Mouse (Mus musculus) myocyte (in vitro differentiated cells): ENCODE results near the gene Cntnap1. TPM values are rescaled to one million over a fixed set of nuclear protein-coding genes. Genes with fewer than 3 reads are reported as not detected.
A peak's percentile ranks its signal among the peaks of the same experiment; 100 is the strongest.

Experiments
- H3K27me3 ChIP-seq: one replicate; pipeline ENCODE4 v1.6.1; 2011; ENCODE audit not compliant: control insufficient read depth, insufficient read depth, insufficient read length
- H3K36me3 ChIP-seq: one replicate; pipeline ENCODE4 v1.6.1; 2011; ENCODE audit not compliant: control insufficient read depth, insufficient read depth
- H3K4me2 ChIP-seq: one replicate; pipeline ENCODE4 v1.6.1; 2011; ENCODE audit warnings: low read depth, control low read depth
- H3K4me3 ChIP-seq: one replicate; pipeline ENCODE4 v1.5.1; 2011; ENCODE audit warnings: mild to moderate bottlenecking, control low read depth, moderate library complexity
- H3K79me2 ChIP-seq: one replicate; pipeline ENCODE4 v1.6.1; 2011; ENCODE audit not compliant: control insufficient read depth, insufficient read depth
- H3ac ChIP-seq: one replicate; pipeline ENCODE4 v1.6.1; 2011; ENCODE audit not compliant: control insufficient read depth, insufficient read length
- CEBPB ChIP-seq: IDR thresholded peaks from 2 replicates; pipeline ENCODE4 v1.6.1; 2011; ENCODE audit warnings: mild to moderate bottlenecking, moderate library complexity; ENCODE audit not compliant: poor library complexity, insufficient read depth, severe bottlenecking
- E2F4 ChIP-seq: IDR thresholded peaks from one replicate; pipeline ENCODE4 v1.6.1; 2011; ENCODE audit warnings: mild to moderate bottlenecking, control low read depth, moderate library complexity; ENCODE audit not compliant: insufficient read depth
- MAX ChIP-seq: IDR thresholded peaks from one replicate; pipeline ENCODE4 v1.6.1; 2011; ENCODE audit warnings: low read depth, mild to moderate bottlenecking, control low read depth
- MYOD1 ChIP-seq, 3 experiments: IDR thresholded peaks; one replicate each; pipeline ENCODE4 v1.6.1; 2011; ENCODE audit warnings: control low read depth in 2 of 3, low read depth in 2 of 3, mild to moderate bottlenecking in 2 of 3, moderate library complexity in 1 of 3; ENCODE audit not compliant: insufficient read length in 2 of 3, control insufficient read depth in 1 of 3
- MYOG ChIP-seq, 3 experiments: IDR thresholded peaks; one replicate each; pipeline ENCODE4 v1.6.1; 2011; ENCODE audit warnings: control low read depth in 2 of 3, low read depth in 2 of 3, mild to moderate bottlenecking in 2 of 3; ENCODE audit not compliant: insufficient read length in 2 of 3, control insufficient read depth in 1 of 3, insufficient read depth in 1 of 3
- POLR2A ChIP-seq: IDR thresholded peaks from one replicate; pipeline ENCODE4 v1.6.1; 2011; ENCODE audit warnings: low read depth, mild to moderate bottlenecking, control low read depth, moderate library complexity; ENCODE audit not compliant: insufficient read length
- POLR2AphosphoS2 ChIP-seq: IDR thresholded peaks from one replicate; pipeline ENCODE4 v1.6.1; 2011; ENCODE audit warnings: low read depth, control low read depth; ENCODE audit not compliant: insufficient read length
- REST ChIP-seq: IDR thresholded peaks from one replicate; pipeline ENCODE4 v1.6.1; 2011; ENCODE audit warnings: mild to moderate bottlenecking, control low read depth, moderate library complexity; ENCODE audit not compliant: insufficient read depth, insufficient read length
- SRF ChIP-seq: IDR thresholded peaks from one replicate; pipeline ENCODE4 v1.6.1; 2011; ENCODE audit warnings: low read depth; ENCODE audit not compliant: control insufficient read depth, insufficient read length
- TCF12 ChIP-seq: IDR thresholded peaks from one replicate; pipeline ENCODE4 v1.6.1; 2011; ENCODE audit warnings: mild to moderate bottlenecking, control low read depth; ENCODE audit not compliant: poor library complexity, insufficient read depth, severe bottlenecking
- TCF3 ChIP-seq: IDR thresholded peaks from one replicate; pipeline ENCODE4 v1.6.1; 2011; ENCODE audit warnings: low read depth, control low read depth; ENCODE audit not compliant: insufficient read length
- USF1 ChIP-seq: IDR thresholded peaks from one replicate; pipeline ENCODE4 v1.6.1; 2011; ENCODE audit warnings: low read depth, mild to moderate bottlenecking, control low read depth, moderate library complexity
- polyA plus RNA-seq: library from polyadenylated mRNA; unstranded; fragments of >200 nt; fragmentation: generic; extraction: Trizol; gene quantifications from one replicate; pipeline ENCODE4 v1.2.1, GENCODE M21; 2012; ENCODE audit warnings: missing spikeins

Gene Cntnap1
- polyA plus RNA-seq, 1 experiment, result 1.3 TPM

DNA sequence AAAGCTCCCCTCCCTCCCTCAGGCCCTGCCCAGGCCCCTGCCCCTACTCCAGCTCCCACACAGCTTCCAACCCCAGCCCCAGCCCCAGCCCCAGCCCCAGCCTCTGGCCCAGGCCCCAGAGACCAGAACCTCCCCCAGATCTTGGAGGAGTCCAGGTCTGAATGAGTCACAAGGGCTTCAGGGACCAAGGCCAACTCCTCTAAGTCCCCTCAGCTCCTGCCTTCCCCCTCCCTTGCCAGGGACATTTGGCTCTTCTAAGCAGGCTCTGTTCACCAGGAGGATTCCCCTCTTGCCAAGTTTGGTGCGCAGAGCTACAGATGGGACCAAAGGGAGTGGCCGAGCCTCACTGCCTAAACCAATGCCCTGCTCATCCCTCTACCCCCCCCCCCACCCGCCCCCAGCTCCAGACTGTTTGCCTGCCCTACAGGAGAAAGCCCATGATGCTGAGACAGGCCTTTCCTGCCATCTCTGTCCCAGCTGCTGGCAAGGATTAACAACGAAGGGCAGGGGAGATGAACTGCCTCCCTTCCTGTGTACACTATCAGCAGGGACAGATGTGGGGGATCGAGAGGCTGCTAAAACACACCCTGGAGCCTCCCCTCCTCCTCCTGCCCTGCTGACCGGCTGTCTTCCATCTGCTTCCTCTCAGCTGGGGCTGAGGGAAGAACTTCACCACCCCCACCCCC, 19.3 kb downstream of the Cntnap1 start:
- H3K27me3 ChIP-seq, result no peaks in the 10 kb centered on the region
- no peak overlapping the region for H3ac ChIP-seq
- H3K36me3 ChIP-seq, result no peaks in the 10 kb centered on the region
- H3K79me2 ChIP-seq, result no peaks in the 10 kb centered on the region
- TF ChIP-seq MYOD1 (IDR thresholded peaks at IDR 0.05; ENCODE audit: control insufficient read depth in 1 of 3, insufficient read length in 2 of 3, low read depth in 2 of 3) (peak in 1 of 3 experiments; percentile 57), TCF12 (no peak), USF1 (no peak), MYOG (IDR thresholded peaks at IDR 0.05; ENCODE audit: control insufficient read depth in 1 of 3, insufficient read depth in 1 of 3, insufficient read length in 2 of 3, low read depth in 2 of 3) (peak in 2 of 3 experiments; percentile 17 to 72)
- H3K4me3 ChIP-seq, result no peak overlapping the region
- peak overlapping the region; percentile 30 for H3K4me2 ChIP-seq

- no peak for TF ChIP-seq POLR2A
- no peak for TF ChIP-seq SRF
- no peak for TF ChIP-seq TCF3
- no peak for TF ChIP-seq MAX
- TF ChIP-seq POLR2AphosphoS2, result no peak
- TF ChIP-seq E2F4, result no peak
- TF ChIP-seq MYOG (IDR thresholded peaks at IDR 0.05; ENCODE audit: control insufficient read depth in 1 of 3, insufficient read depth in 1 of 3, insufficient read length in 2 of 3, low read depth in 2 of 3), result no peak
- TF ChIP-seq REST, result no peak
- TF ChIP-seq TCF12, result no peak
- H3K4me2 ChIP-seq, result peak overlapping the region; percentile 30
Measured at GRCm38 (mm10) chr11:101190181-101190912, 20.0 kb downstream of the Cntnap1 start.

DNA sequence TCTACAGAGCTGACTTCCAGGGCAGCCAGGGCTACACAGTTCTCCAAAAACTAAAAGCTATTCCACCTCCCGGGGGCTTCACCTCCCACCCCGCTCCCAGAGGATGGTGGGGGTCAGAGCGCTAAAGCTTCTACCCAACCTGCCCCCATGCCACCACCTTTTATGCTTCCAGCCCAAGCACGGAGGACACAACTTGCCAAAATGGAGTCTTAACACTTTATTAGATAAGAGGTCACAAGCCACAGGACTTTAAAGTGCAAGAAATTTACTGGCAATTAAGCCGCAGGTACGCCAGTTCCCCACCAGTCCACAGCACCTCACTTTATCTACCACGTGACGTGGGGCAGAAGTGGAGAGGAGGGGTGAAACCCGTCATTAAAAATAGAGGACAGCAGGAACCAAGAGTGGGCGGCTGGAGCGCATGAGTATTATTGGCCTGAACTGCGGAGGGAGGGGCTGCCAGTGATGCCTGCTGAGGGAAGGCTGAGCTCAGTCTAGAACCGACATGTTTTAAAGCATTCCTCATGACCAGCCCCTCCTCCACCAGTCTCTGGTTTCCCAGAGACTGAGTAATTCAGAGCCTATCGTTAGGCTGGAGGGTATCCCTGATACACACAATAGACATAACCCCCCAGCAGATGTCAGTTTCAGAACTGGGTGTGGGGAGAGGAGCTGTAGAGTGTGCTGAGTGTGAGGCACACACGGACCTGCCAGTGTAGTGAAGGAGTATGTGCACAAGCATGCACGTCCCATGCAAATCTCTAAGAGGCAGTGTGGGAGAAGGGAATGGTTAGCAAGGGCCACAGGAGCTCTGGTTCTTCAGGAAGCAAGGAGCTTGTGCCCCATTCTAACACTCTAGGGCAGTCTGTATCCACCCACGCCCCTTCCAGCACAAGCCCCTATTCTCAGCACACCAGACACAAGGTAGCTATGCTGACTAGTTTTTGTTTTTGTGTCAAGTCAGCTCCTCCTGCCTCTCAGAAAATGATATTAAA, 20.9 kb downstream of the Cntnap1 start:
- Histone ChIP-seq H3K4me2 (no peak overlapping the region), H3ac (no peak overlapping the region), H3K4me3 (no peak overlapping the region), H3K36me3 (no peaks in the 10 kb centered on the region), H3K27me3 (no peaks in the 10 kb centered on the region), H3K79me2 (no peaks in the 10 kb centered on the region)
- no peak for TF ChIP-seq USF1
- no peak for TF ChIP-seq E2F4
- no peak for TF ChIP-seq REST
- no peak for TF ChIP-seq SRF
- TF ChIP-seq MYOD1 (IDR thresholded peaks at IDR 0.05; ENCODE audit: control insufficient read depth in 1 of 3, insufficient read length in 2 of 3, low read depth in 2 of 3), result peak in 1 of 3 experiments; percentile 1
- TF ChIP-seq CEBPB, result no peak
- no peak for TF ChIP-seq POLR2A
- TF ChIP-seq MYOG (IDR thresholded peaks at IDR 0.05; ENCODE audit: control insufficient read depth in 1 of 3, insufficient read depth in 1 of 3, insufficient read length in 2 of 3, low read depth in 2 of 3), result no peak
- TF ChIP-seq TCF12, result no peak
- no peak for TF ChIP-seq TCF3
- TF ChIP-seq MAX, result no peak
- TF ChIP-seq POLR2AphosphoS2, result peak; percentile 32

More at GRCm38 (mm10) chr11:101190181-101190912, 20.0 kb downstream of the Cntnap1 start:
- Histone ChIP-seq H3ac (no peak overlapping the region), H3K4me3 (no peak overlapping the region), H3K27me3 (no peaks in the 10 kb centered on the region), H3K36me3 (no peaks in the 10 kb centered on the region), H3K79me2 (no peaks in the 10 kb centered on the region)

DNA sequence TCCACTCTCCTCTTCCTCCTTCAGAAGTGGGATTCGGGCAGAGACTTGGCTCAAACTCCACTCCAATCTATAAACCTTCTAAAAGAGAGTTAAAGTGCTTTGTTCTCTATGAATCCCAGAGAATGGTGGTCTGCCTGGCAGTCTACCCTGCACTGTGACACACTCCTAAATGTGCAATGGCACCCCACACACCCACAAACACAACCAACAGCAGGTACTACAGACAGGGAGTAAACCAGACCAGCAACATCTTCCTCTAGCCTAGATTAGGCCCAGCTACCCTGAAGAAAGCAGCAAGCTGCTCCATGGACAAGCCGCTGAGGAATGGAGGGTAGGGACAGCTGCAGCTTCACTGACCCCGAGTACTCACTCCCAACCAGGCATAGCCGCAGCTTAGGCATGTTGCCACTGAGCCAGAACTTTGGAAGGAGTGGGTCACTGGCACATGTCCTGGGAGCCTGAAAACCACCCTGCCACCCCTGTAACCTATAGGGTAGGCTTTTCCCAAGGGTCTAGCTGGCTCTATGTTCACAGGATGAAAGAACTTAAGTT, 21.7 kb downstream of the Cntnap1 start:
- H3K4me3 ChIP-seq, result no peak overlapping the region
- no peaks in the 10 kb centered on the region for H3K36me3 ChIP-seq
- H3K27me3 ChIP-seq, result no peaks in the 10 kb centered on the region
- H3ac ChIP-seq, result no peak overlapping the region
- no peak overlapping the region for H3K4me2 ChIP-seq
- no peaks in the 10 kb centered on the region for H3K79me2 ChIP-seq
- peak; percentile 62 for TF ChIP-seq POLR2AphosphoS2
- TF ChIP-seq POLR2A, result no peak
- TF ChIP-seq MYOD1 (IDR thresholded peaks at IDR 0.05; ENCODE audit: control insufficient read depth in 1 of 3, insufficient read length in 2 of 3, low read depth in 2 of 3), result peak in 2 of 3 experiments; percentile 66 to 84
- peak; percentile 30 to 83 (median 44) for TF ChIP-seq MYOG (IDR thresholded peaks at IDR 0.05; ENCODE audit: control insufficient read depth in 1 of 3, insufficient read depth in 1 of 3, insufficient read length in 2 of 3, low read depth in 2 of 3)
